Mouse (Mus musculus): ENCODE data around the gene Pnpt1. TPM values are rescaled to one million over a fixed set of nuclear protein-coding genes. Genes with fewer than 3 reads are reported as not detected.

Pnpt1 gene
- total and polyA plus RNA-seq, 3 experiments, result 65.5 to 137 (median 71.3) TPM

DNA sequence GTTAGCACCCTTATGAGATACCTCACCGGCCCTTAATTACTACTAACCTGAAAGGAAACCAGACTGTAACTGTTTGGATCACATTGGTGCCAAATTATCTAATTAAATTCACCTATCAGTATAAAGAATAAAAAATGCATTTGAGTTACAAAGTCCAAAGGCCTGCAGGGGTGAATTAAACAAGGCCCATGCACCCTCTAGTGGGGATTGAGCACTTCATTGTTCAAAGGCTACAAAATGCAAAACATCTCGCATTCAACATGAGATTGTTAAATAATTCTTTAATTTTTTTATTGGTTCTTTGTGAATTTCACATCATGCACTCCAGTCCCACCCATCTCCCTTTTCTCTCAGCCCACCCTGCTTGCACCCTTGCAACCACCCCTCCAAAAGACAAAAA, 38.1 kb upstream of the Pnpt1 start:
- TF ChIP-seq JUND (conservative IDR thresholded peaks at IDR 0.05; ENCODE audit: low read depth, low read length) (no peak), NRF1 (IDR thresholded peaks at IDR 0.05; ENCODE audit: low read depth, low read length) (no peak), JUN (IDR thresholded peaks at IDR 0.05; ENCODE audit: insufficient read depth, low read depth, low read length) (no peak), KAT2A (IDR thresholded peaks at IDR 0.05; ENCODE audit: insufficient replicate concordance, low read length) (no peak), MAFK (IDR thresholded peaks at IDR 0.05; ENCODE audit: insufficient replicate concordance, low read length) (no peak), PAX5 (IDR thresholded peaks at IDR 0.05; ENCODE audit: low read length) (no peak), TCF12 (IDR thresholded peaks at IDR 0.05; ENCODE audit: low read depth, low read length) (no peak), RCOR1 (conservative IDR thresholded peaks at IDR 0.05; ENCODE audit: low read depth, low read length) (no peak), EP300 (IDR thresholded peaks at IDR 0.05; ENCODE audit: low read length) (no peak), RAD21 (IDR thresholded peaks at IDR 0.05; ENCODE audit: low read depth, low read length) (peak; percentile 40), CTCF (conservative IDR thresholded peaks at IDR 0.05 in 1 of 2, IDR thresholded peaks at IDR 0.05 in 1 of 2; ENCODE audit: low read depth in 2 of 2, low read length in 2 of 2) (peak in 1 of 2 experiments; percentile 36; a peak in 2 of 4 replicates)
- H3K27ac ChIP-seq (ENCODE audit: insufficient read depth, low read depth), result no peak overlapping the region
- DNase-seq (ENCODE audit: extremely low read depth), result no peak
- in situ Hi-C loops (cut with MboI; ENCODE audit: low pct_ligation_motif_present, low pct_unique_long_range_greater_than_20kb, low sequenced_read_pairs) (no loop called here), dilution Hi-C loops (cut with MboI; ENCODE audit: extremely low pct_ligation_motif_present, extremely low pct_unique_long_range_greater_than_20kb, low sequenced_read_pairs) (no loop called here)
- no peaks in the 10 kb centered on the region for H3K36me3 ChIP-seq (replicated peaks in 1 of 2; ENCODE audit: control insufficient read depth in 1 of 2, insufficient read depth in 1 of 2, low read length in 1 of 2)
- H3K4me1 ChIP-seq (ENCODE audit: control insufficient read depth in 1 of 2, insufficient read depth in 2 of 2), result no peaks in the 10 kb centered on the region
- H3K9me3 ChIP-seq (replicated peaks; ENCODE audit: low read length), result no peaks in the 10 kb centered on the region
- H3K4me2 ChIP-seq (ENCODE audit: insufficient read depth, low read depth, poor library complexity, severe bottlenecking), result no peak overlapping the region
- H3K9ac ChIP-seq (ENCODE audit: insufficient read depth, low read depth), result no peak overlapping the region
- no peaks in the 10 kb centered on the region for H3K79me2 ChIP-seq (replicated peaks; ENCODE audit: control insufficient read depth, extremely low read depth, insufficient read depth, poor library complexity, severe bottlenecking)
- no peak overlapping the region for H3K4me3 ChIP-seq (replicated peaks in 1 of 3; ENCODE audit: low read depth in 2 of 3, low read length in 2 of 3, poor library complexity in 1 of 3)
- H3K27me3 ChIP-seq (replicated peaks), result no peaks in the 10 kb centered on the region

DNA sequence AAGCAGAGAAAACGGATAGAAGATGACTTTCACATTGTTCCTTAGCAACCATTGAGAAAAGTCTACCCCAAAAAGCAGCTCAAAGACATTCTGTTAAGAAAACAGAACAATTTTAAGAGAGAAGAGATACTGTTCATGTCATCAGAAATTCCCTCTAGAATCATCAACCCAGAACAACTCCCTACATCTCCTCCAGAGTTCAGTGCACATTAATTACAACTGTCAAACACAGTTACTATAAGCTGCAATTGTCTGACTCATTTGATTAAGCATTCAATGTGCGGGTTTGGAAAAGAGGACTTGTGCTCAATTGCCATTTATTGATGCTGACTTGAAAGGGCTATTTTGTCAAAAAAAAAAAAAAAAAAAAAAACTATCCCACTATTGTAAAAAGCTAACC, 31.6 kb upstream of the Pnpt1 start:
- no peaks in the 10 kb centered on the region for H3K27me3 ChIP-seq (replicated peaks)
- H3K9ac ChIP-seq (ENCODE audit: insufficient read depth, low read depth), result no peak overlapping the region
- H3K4me1 ChIP-seq (ENCODE audit: control insufficient read depth in 1 of 2, insufficient read depth in 2 of 2), result no peaks in the 10 kb centered on the region
- in situ Hi-C loops (cut with MboI; ENCODE audit: low pct_ligation_motif_present, low pct_unique_long_range_greater_than_20kb, low sequenced_read_pairs) (no loop called here), dilution Hi-C loops (cut with MboI; ENCODE audit: extremely low pct_ligation_motif_present, extremely low pct_unique_long_range_greater_than_20kb, low sequenced_read_pairs) (no loop called here)
- no peak overlapping the region for H3K27ac ChIP-seq (ENCODE audit: insufficient read depth, low read depth)
- no peaks in the 10 kb centered on the region for H3K9me3 ChIP-seq (replicated peaks; ENCODE audit: low read length)
- no peaks in the 10 kb centered on the region for H3K36me3 ChIP-seq (replicated peaks in 1 of 2; ENCODE audit: control insufficient read depth in 1 of 2, insufficient read depth in 1 of 2, low read length in 1 of 2)
- no peak overlapping the region for H3K4me3 ChIP-seq (replicated peaks in 1 of 3; ENCODE audit: low read depth in 2 of 3, low read length in 2 of 3, poor library complexity in 1 of 3)
- no peak for DNase-seq (ENCODE audit: extremely low read depth)
- TF ChIP-seq ZNF384 (IDR thresholded peaks at IDR 0.05; ENCODE audit: low read depth, low read length), result no peak
- TF ChIP-seq RCOR1 (conservative IDR thresholded peaks at IDR 0.05; ENCODE audit: low read depth, low read length), result no peak
- no peak for TF ChIP-seq NRF1 (IDR thresholded peaks at IDR 0.05; ENCODE audit: low read depth, low read length)
- TF ChIP-seq ZKSCAN1 (IDR thresholded peaks at IDR 0.05; ENCODE audit: borderline replicate concordance, low read depth, low read length), result no peak
- TF ChIP-seq EP300 (IDR thresholded peaks at IDR 0.05; ENCODE audit: low read length), result no peak
- TF ChIP-seq ETS1 (conservative IDR thresholded peaks at IDR 0.05; ENCODE audit: low read depth, low read length), result no peak
- no peak overlapping the region for H3K4me2 ChIP-seq (ENCODE audit: insufficient read depth, low read depth, poor library complexity, severe bottlenecking)
- no peaks in the 10 kb centered on the region for H3K79me2 ChIP-seq (replicated peaks; ENCODE audit: control insufficient read depth, extremely low read depth, insufficient read depth, poor library complexity, severe bottlenecking)

All from CH12.LX (cell line).